Mouse (Mus musculus): ENCODE data around the gene Gpc1. TPM values are rescaled to one million over a fixed set of nuclear protein-coding genes. Genes with fewer than 3 reads are reported as not detected.

The Gpc1 gene
- polyA plus RNA-seq, 1 experiment from 2014 or later: 154 TPM

GRCm38 (mm10) chr1:92798425-92798824 lies 33.0 kb upstream of the Gpc1 start:
- Histone ChIP-seq H3K4me1 (replicated peaks; ENCODE audit: control insufficient read depth, insufficient read depth, low read length) (no peaks in the 10 kb centered on the region), H3K4me3 (ENCODE audit: low read depth, low read length) (no peak overlapping the region), H3K9me3 (ENCODE audit: control insufficient read depth, low read length) (no peaks in the 10 kb centered on the region), H3K9ac (ENCODE audit: low read length) (no peak overlapping the region), H3K36me3 (ENCODE audit: control insufficient read depth, insufficient read depth, low read length) (no peaks in the 10 kb centered on the region), H3K27me3 (ENCODE audit: control insufficient read depth, insufficient read depth, low read length) (no peaks in the 10 kb centered on the region), H3K27ac (ENCODE audit: low read depth, low read length) (no peak overlapping the region), H3K4me2 (ENCODE audit: low read depth, low read length, severe bottlenecking) (no peak overlapping the region)
- 83% methylated on average over 2 of the region's 2 CpGs for WGBS
- ATAC-seq (replicated peaks; ENCODE audit: low FRiP score) (no peak), DNase-seq (ENCODE audit: low spot score) (no peak)

- no peak for ATAC-seq (replicated peaks; ENCODE audit: low FRiP score)
- no peak overlapping the region for H3K9ac ChIP-seq (ENCODE audit: low read length)
- H3K27me3 ChIP-seq (ENCODE audit: control insufficient read depth, insufficient read depth, low read length): no peaks in the 10 kb centered on the region
- H3K4me1 ChIP-seq (replicated peaks; ENCODE audit: control insufficient read depth, insufficient read depth, low read length): no peaks in the 10 kb centered on the region
- H3K27ac ChIP-seq (ENCODE audit: low read depth, low read length): no peak overlapping the region
- no peaks in the 10 kb centered on the region for H3K36me3 ChIP-seq (ENCODE audit: control insufficient read depth, insufficient read depth, low read length)
- H3K9me3 ChIP-seq (ENCODE audit: control insufficient read depth, low read length): no peaks in the 10 kb centered on the region
- H3K4me2 ChIP-seq (ENCODE audit: low read depth, low read length, severe bottlenecking): no peak overlapping the region
- no peak for DNase-seq (ENCODE audit: low spot score)
- H3K4me3 ChIP-seq (ENCODE audit: low read depth, low read length): no peak overlapping the region
- WGBS: 90% methylated on average over 5 of the region's 5 CpGs
Measured at GRCm38 (mm10) chr1:92799653-92800052, 31.8 kb upstream of the Gpc1 start.

GRCm38 (mm10) chr1:92802362-92802761 lies 29.1 kb upstream of the Gpc1 start:
- H3K4me1 ChIP-seq (replicated peaks; ENCODE audit: control insufficient read depth, insufficient read depth, low read length): no peaks in the 10 kb centered on the region
- H3K9me3 ChIP-seq (ENCODE audit: control insufficient read depth, low read length): no peaks in the 10 kb centered on the region
- H3K36me3 ChIP-seq (ENCODE audit: control insufficient read depth, insufficient read depth, low read length): no peaks in the 10 kb centered on the region
- H3K27ac ChIP-seq (ENCODE audit: low read depth, low read length): no peak overlapping the region
- WGBS: 89% methylated on average over 1 of the region's 1 CpGs
- H3K4me2 ChIP-seq (ENCODE audit: low read depth, low read length, severe bottlenecking): no peak overlapping the region
- no peak for ATAC-seq (replicated peaks; ENCODE audit: low FRiP score)
- no peak for DNase-seq (ENCODE audit: low spot score)
- no peak overlapping the region for H3K9ac ChIP-seq (ENCODE audit: low read length)
- H3K27me3 ChIP-seq (ENCODE audit: control insufficient read depth, insufficient read depth, low read length): no peaks in the 10 kb centered on the region
- no peak overlapping the region for H3K4me3 ChIP-seq (ENCODE audit: low read depth, low read length)

GRCm38 (mm10) chr1:92803376-92803775 lies 28.1 kb upstream of the Gpc1 start:
- Histone ChIP-seq H3K36me3 (ENCODE audit: control insufficient read depth, insufficient read depth, low read length) (no peaks in the 10 kb centered on the region), H3K9ac (ENCODE audit: low read length) (no peak overlapping the region), H3K4me2 (ENCODE audit: low read depth, low read length, severe bottlenecking) (no peak overlapping the region), H3K27me3 (ENCODE audit: control insufficient read depth, insufficient read depth, low read length) (no peaks in the 10 kb centered on the region), H3K4me3 (ENCODE audit: low read depth, low read length) (no peak overlapping the region), H3K27ac (ENCODE audit: low read depth, low read length) (no peak overlapping the region), H3K9me3 (ENCODE audit: control insufficient read depth, low read length) (no peaks in the 10 kb centered on the region), H3K4me1 (replicated peaks; ENCODE audit: control insufficient read depth, insufficient read depth, low read length) (no peaks in the 10 kb centered on the region)
- WGBS: 86% methylated on average over 4 of the region's 4 CpGs
- ATAC-seq (replicated peaks; ENCODE audit: low FRiP score): no peak
- DNase-seq (ENCODE audit: low spot score): no peak

GRCm38 (mm10) chr1:92805181-92805580 lies 26.3 kb upstream of the Gpc1 start:
- no peaks in the 10 kb centered on the region for H3K36me3 ChIP-seq (ENCODE audit: control insufficient read depth, insufficient read depth, low read length)
- no peak overlapping the region for H3K4me3 ChIP-seq (ENCODE audit: low read depth, low read length)
- H3K9me3 ChIP-seq (ENCODE audit: control insufficient read depth, low read length): peaks cover 4% of the 10 kb centered on the region; the same call in 1 of the 2 replicates
- 80% methylated on average over 5 of the region's 5 CpGs for WGBS
- no peak overlapping the region for H3K9ac ChIP-seq (ENCODE audit: low read length)
- no peak for DNase-seq (ENCODE audit: low spot score)
- H3K27ac ChIP-seq (ENCODE audit: low read depth, low read length): no peak overlapping the region
- H3K27me3 ChIP-seq (ENCODE audit: control insufficient read depth, insufficient read depth, low read length): no peaks in the 10 kb centered on the region
- H3K4me2 ChIP-seq (ENCODE audit: low read depth, low read length, severe bottlenecking): no peak overlapping the region
- no peaks in the 10 kb centered on the region; the same call in 1 of the 2 replicates for H3K4me1 ChIP-seq (replicated peaks; ENCODE audit: control insufficient read depth, insufficient read depth, low read length)
- no peak for ATAC-seq (replicated peaks; ENCODE audit: low FRiP score)

GRCm38 (mm10) chr1:92805836-92806235 lies 25.6 kb upstream of the Gpc1 start:
- Histone ChIP-seq H3K36me3 (ENCODE audit: control insufficient read depth, insufficient read depth, low read length) (no peaks in the 10 kb centered on the region), H3K9ac (ENCODE audit: low read length) (no peak overlapping the region), H3K9me3 (ENCODE audit: control insufficient read depth, low read length) (peaks cover 4% of the 10 kb centered on the region; the same call in 1 of the 2 replicates), H3K27me3 (ENCODE audit: control insufficient read depth, insufficient read depth, low read length) (no peaks in the 10 kb centered on the region), H3K27ac (ENCODE audit: low read depth, low read length) (no peak overlapping the region), H3K4me2 (ENCODE audit: low read depth, low read length, severe bottlenecking) (no peak overlapping the region), H3K4me3 (ENCODE audit: low read depth, low read length) (no peak overlapping the region), H3K4me1 (replicated peaks; ENCODE audit: control insufficient read depth, insufficient read depth, low read length) (no peaks in the 10 kb centered on the region; the same call in 1 of the 2 replicates)
- DNase-seq (ENCODE audit: low spot score) (no peak), ATAC-seq (replicated peaks; ENCODE audit: low FRiP score) (no peak)
- 77% methylated on average over 2 of the region's 2 CpGs for WGBS

- Histone ChIP-seq H3K9ac (ENCODE audit: low read length) (no peak overlapping the region), H3K4me3 (ENCODE audit: low read depth, low read length) (no peak overlapping the region), H3K4me1 (replicated peaks; ENCODE audit: control insufficient read depth, insufficient read depth, low read length) (no peaks in the 10 kb centered on the region; the same call in 1 of the 2 replicates), H3K36me3 (ENCODE audit: control insufficient read depth, insufficient read depth, low read length) (no peaks in the 10 kb centered on the region), H3K4me2 (ENCODE audit: low read depth, low read length, severe bottlenecking) (no peak overlapping the region), H3K27ac (ENCODE audit: low read depth, low read length) (no peak overlapping the region), H3K9me3 (ENCODE audit: control insufficient read depth, low read length) (peaks cover 4% of the 10 kb centered on the region; the same call in 1 of the 2 replicates), H3K27me3 (ENCODE audit: control insufficient read depth, insufficient read depth, low read length) (no peaks in the 10 kb centered on the region)
- 90% methylated on average over 3 of the region's 3 CpGs for WGBS
- no peak for ATAC-seq (replicated peaks; ENCODE audit: low FRiP score)
- no peak for DNase-seq (ENCODE audit: low spot score)
Measured at GRCm38 (mm10) chr1:92806720-92807119, 24.7 kb upstream of the Gpc1 start.

GRCm38 (mm10) chr1:92809621-92810020 lies 21.8 kb upstream of the Gpc1 start:
- no peaks in the 10 kb centered on the region for H3K27me3 ChIP-seq (ENCODE audit: control insufficient read depth, insufficient read depth, low read length)
- no peak overlapping the region for H3K4me3 ChIP-seq (ENCODE audit: low read depth, low read length)
- H3K4me1 ChIP-seq (replicated peaks; ENCODE audit: control insufficient read depth, insufficient read depth, low read length): no peaks in the 10 kb centered on the region; the same call in 1 of the 2 replicates
- no peak for ATAC-seq (replicated peaks; ENCODE audit: low FRiP score)
- WGBS: 85% methylated on average over 4 of the region's 4 CpGs
- no peak for DNase-seq (ENCODE audit: low spot score)
- peaks cover 4% of the 10 kb centered on the region; the same call in 1 of the 2 replicates for H3K9me3 ChIP-seq (ENCODE audit: control insufficient read depth, low read length)
- no peaks in the 10 kb centered on the region for H3K36me3 ChIP-seq (ENCODE audit: control insufficient read depth, insufficient read depth, low read length)
- H3K27ac ChIP-seq (ENCODE audit: low read depth, low read length): no peak overlapping the region
- H3K4me2 ChIP-seq (ENCODE audit: low read depth, low read length, severe bottlenecking): no peak overlapping the region
- H3K9ac ChIP-seq (ENCODE audit: low read length): no peak overlapping the region

GRCm38 (mm10) chr1:92814319-92814718 lies 17.1 kb upstream of the Gpc1 start:
- Histone ChIP-seq H3K9ac (ENCODE audit: low read length) (no peak overlapping the region), H3K4me3 (ENCODE audit: low read depth, low read length) (no peak overlapping the region), H3K27me3 (ENCODE audit: control insufficient read depth, insufficient read depth, low read length) (no peaks in the 10 kb centered on the region), H3K9me3 (ENCODE audit: control insufficient read depth, low read length) (peaks cover 4% of the 10 kb centered on the region; the same call in 1 of the 2 replicates), H3K4me2 (ENCODE audit: low read depth, low read length, severe bottlenecking) (no peak overlapping the region), H3K4me1 (replicated peaks; ENCODE audit: control insufficient read depth, insufficient read depth, low read length) (no peaks in the 10 kb centered on the region), H3K36me3 (ENCODE audit: control insufficient read depth, insufficient read depth, low read length) (no peaks in the 10 kb centered on the region), H3K27ac (ENCODE audit: low read depth, low read length) (no peak overlapping the region)
- no peak for ATAC-seq (replicated peaks; ENCODE audit: low FRiP score)
- DNase-seq (ENCODE audit: low spot score): no peak
- WGBS: 85% methylated on average over 5 of the region's 5 CpGs
